Mouse (Mus musculus) bone marrow, adult 2 months (tissue): Measurements from ENCODE around the gene Aldh1a3. TPM values are rescaled to one million over a fixed set of nuclear protein-coding genes. Genes with fewer than 3 reads are reported as not detected.

Source experiments
- H3K27ac ChIP-seq: fragments of 200-500 bp; 2 replicates; pipeline ENCODE4 v1.5.1; 2012; ENCODE audit warnings: low read depth, mild to moderate bottlenecking, control low read depth, inconsistent platforms, low read length; ENCODE audit not compliant: control insufficient read depth, poor library complexity, insufficient read depth
- H3K4me1 ChIP-seq: fragments of 200-500 bp; 2 replicates; pipeline ENCODE4 v1.6.1; 2011; ENCODE audit warnings: low read length; ENCODE audit not compliant: control insufficient read depth, insufficient read depth
- H3K4me3 ChIP-seq: fragments of 200-500 bp; replicated peaks from 2 replicates; pipeline ENCODE3; 2011; ENCODE audit warnings: mild to moderate bottlenecking, low read depth, low read length, control low read depth; ENCODE audit not compliant: control insufficient read depth
- CTCF ChIP-seq: fragments of 200-500 bp; IDR thresholded peaks from 2 replicates; pipeline ENCODE4 v1.5.1; 2011; ENCODE audit warnings: low read length, control low read depth; ENCODE audit not compliant: control insufficient read depth, insufficient read depth
- POLR2A ChIP-seq: fragments of 200-500 bp; IDR thresholded peaks from 2 replicates; pipeline ENCODE4 v1.6.1; 2011; ENCODE audit warnings: low read depth, mild to moderate bottlenecking, control low read depth, low read length, borderline replicate concordance; ENCODE audit not compliant: control insufficient read depth
- WGBS: fragments of 180-500 bp; shearing (Covaris S2); methylation state at CpG from one replicate; pipeline ENCODE4 v1.1.7; 2018; 5-methylcytosine and 5-hydroxymethylcytosine counted together
- polyA plus RNA-seq: library from polyadenylated mRNA; stranded (reverse); fragments of >200 nt; gene quantifications from 2 replicates; pipeline ENCODE4 v1.2.4, GENCODE M21; 2011; ENCODE audit warnings: low replicate concordance; ENCODE audit not compliant: missing spikeins, insufficient read depth, insufficient read length

The Aldh1a3 gene
- polyA plus RNA-seq = 2.0 TPM in 1 of 2 replicates, not detected in the other

GRCm38 (mm10) chr7:66427437-66428161, at the start of gene Aldh1a3:
TSS of gene Aldh1a3 (minus strand) at chr7:66427517.
- Histone ChIP-seq H3K4me3 (no peak within 1 kb of the TSS), H3K4me1 (no peaks in the 10 kb centered on the region), H3K27ac (no peak within 1 kb of the TSS)
- WGBS = under 1% methylated on average over 56 of the region's 56 CpGs
- TF ChIP-seq CTCF (no peak), POLR2A (no peak)

GRCm38 (mm10) chr7:66476289-66476688, 49.0 kb upstream of the Aldh1a3 start:
- Histone ChIP-seq H3K27ac (no peak overlapping the region), H3K4me3 (no peak overlapping the region), H3K4me1 (no peaks in the 10 kb centered on the region)
- WGBS = 80% methylated on average over 8 of the region's 8 CpGs
- TF ChIP-seq POLR2A (no peak), CTCF (no peak)

- Histone ChIP-seq H3K4me3 (no peak overlapping the region), H3K27ac (no peak overlapping the region), H3K4me1 (no peaks in the 10 kb centered on the region)
- WGBS = 81% methylated on average over 12 of the region's 12 CpGs
- no peak for TF ChIP-seq CTCF
- TF ChIP-seq POLR2A = no peak
Observed at GRCm38 (mm10) chr7:66471641-66472216, 44.4 kb upstream of the Aldh1a3 start.

- 85% methylated on average over 14 of the region's 14 CpGs for WGBS
- no peak overlapping the region for H3K4me3 ChIP-seq
- no peak overlapping the region for H3K27ac ChIP-seq
- no peaks in the 10 kb centered on the region for H3K4me1 ChIP-seq
- TF ChIP-seq POLR2A (no peak), CTCF (no peak)
Observed at GRCm38 (mm10) chr7:66466641-66467040, 39.3 kb upstream of the Aldh1a3 start.

GRCm38 (mm10) chr7:66465241-66465640, 37.9 kb upstream of the Aldh1a3 start:
- whole genome bisulfite sequencing = 74% methylated on average over 5 of the region's 5 CpGs
- no peak for TF ChIP-seq POLR2A
- TF ChIP-seq CTCF = no peak
- Histone ChIP-seq H3K4me3 (no peak overlapping the region), H3K4me1 (no peaks in the 10 kb centered on the region), H3K27ac (no peak overlapping the region)

- WGBS = 80% methylated on average over 1 of the region's 1 CpGs
- Histone ChIP-seq H3K27ac (no peak overlapping the region), H3K4me1 (no peaks in the 10 kb centered on the region), H3K4me3 (no peak overlapping the region)
- no peak for TF ChIP-seq POLR2A
Observed at GRCm38 (mm10) chr7:66463081-66463480, 35.8 kb upstream of the Aldh1a3 start.

GRCm38 (mm10) chr7:66451622-66452295, 24.4 kb upstream of the Aldh1a3 start:
- H3K4me3 ChIP-seq = no peak overlapping the region
- no peak overlapping the region for H3K27ac ChIP-seq
- TF ChIP-seq POLR2A (no peak), CTCF (no peak)
- H3K4me1 ChIP-seq = no peaks in the 10 kb centered on the region
- 80% methylated on average over 12 of the region's 12 CpGs for WGBS

- Histone ChIP-seq H3K4me1 (no peaks in the 10 kb centered on the region), H3K4me3 (no peak overlapping the region), H3K27ac (no peak overlapping the region)
- TF ChIP-seq POLR2A = no peak
- TF ChIP-seq CTCF = no peak
- WGBS = 11% methylated on average over 16 of the region's 16 CpGs
Observed at GRCm38 (mm10) chr7:66449971-66450752, 22.8 kb upstream of the Aldh1a3 start.
